Mouse (Mus musculus) megakaryocyte, embryonic 14.5 days (primary cell): Measurements from ENCODE around the gene Usp29.
"Not testable (repeated sequence)": the region's sequence is repeated elsewhere in the genome, so short reads cannot be mapped to it uniquely, and the experiment has no call there.

ENCODE experiments used
- FLI1 ChIP-seq: IDR thresholded peaks from 2 replicates; pipeline ENCODE4 v1.6.1; 2012; ENCODE audit warnings: low read length, inconsistent platforms, mixed read lengths
- GATA1 ChIP-seq: IDR thresholded peaks from 3 replicates; pipeline ENCODE4 v1.6.1; 2012; ENCODE audit warnings: mixed read lengths, low read length, inconsistent platforms, borderline replicate concordance

- not testable (repeated sequence) for TF ChIP-seq GATA1, FLI1
These were observed 217.7 kb downstream of the Usp29 start for GRCm38 (mm10) chr7:6948061-6948460.
